Mouse (Mus musculus) layer of hippocampus, postnatal 10 days (tissue): ENCODE results near the gene Mrpl12. TPM values are rescaled to one million over a fixed set of nuclear protein-coding genes. Genes with fewer than 3 reads are reported as not detected.
"Not testable (repeated sequence)": the region's sequence is repeated elsewhere in the genome, so short reads cannot be mapped to it uniquely, and the experiment has no call there.

Experiments
- DNase-seq, 2 experiments: peaks; one replicate each; pipeline ENCODE4 v3.0.0; 2021; ENCODE audit warnings: low spot score in 2 of 2
- total RNA-seq, 2 experiments: library from RNA; stranded (reverse); gene quantifications; 2 replicates each; pipeline ENCODE4 v1.2.3; 2021

The Mrpl12 gene
- total RNA-seq, 2 experiments from 2014 or later, result 76.4 to 82.3 TPM

- no peak for DNase-seq
Measured at GRCm38 (mm10) chr11:120507611-120508289, 23.3 kb downstream of the Mrpl12 start.

GRCm38 (mm10) chr11:120508290-120508870, 24.0 kb downstream of the Mrpl12 start:
- no peak for DNase-seq

- no peak for DNase-seq
Measured at GRCm38 (mm10) chr11:120509940-120510339, 25.5 kb downstream of the Mrpl12 start.

GRCm38 (mm10) chr11:120510375-120511030, 26.1 kb downstream of the Mrpl12 start:
- no peak for DNase-seq

- DNase-seq, result no peak
Measured at GRCm38 (mm10) chr11:120512790-120513453, 28.5 kb downstream of the Mrpl12 start.

GRCm38 (mm10) chr11:120514262-120514661, 29.8 kb downstream of the Mrpl12 start:
- DNase-seq, result not testable (repeated sequence)

GRCm38 (mm10) chr11:120515611-120516010, 31.2 kb downstream of the Mrpl12 start:
- DNase-seq, result peak; percentile 95 to 96

GRCm38 (mm10) chr11:120517147-120517546, 32.7 kb downstream of the Mrpl12 start:
- DNase-seq, result no peak

GRCm38 (mm10) chr11:120518027-120518426, 33.6 kb downstream of the Mrpl12 start:
- DNase-seq, result peak in 1 of 2 experiments; percentile 44

- no peak for DNase-seq
Measured at GRCm38 (mm10) chr11:120518558-120518957, 34.1 kb downstream of the Mrpl12 start.

- no peak for DNase-seq
Measured at GRCm38 (mm10) chr11:120519738-120520137, 35.3 kb downstream of the Mrpl12 start.

GRCm38 (mm10) chr11:120520498-120520897, 36.1 kb downstream of the Mrpl12 start:
- DNase-seq, result no peak

GRCm38 (mm10) chr11:120520967-120521540, 36.6 kb downstream of the Mrpl12 start:
- DNase-seq, result peak; percentile 55 to 62

- no peak for DNase-seq
Measured at GRCm38 (mm10) chr11:120522581-120522980, 38.2 kb downstream of the Mrpl12 start.

- no peak for DNase-seq
Measured at GRCm38 (mm10) chr11:120525959-120526358, 41.5 kb downstream of the Mrpl12 start.

- DNase-seq, result no peak
Measured at GRCm38 (mm10) chr11:120527690-120528354, 43.4 kb downstream of the Mrpl12 start.

GRCm38 (mm10) chr11:120528903-120529302, 44.5 kb downstream of the Mrpl12 start:
- no peak for DNase-seq

GRCm38 (mm10) chr11:120530085-120530964, 45.9 kb downstream of the Mrpl12 start, which contains the start of gene Gcgr:
Gcgr (plus strand) TSS chr11:120530699.
- DNase-seq, result no peak

- no peak for DNase-seq
Measured at GRCm38 (mm10) chr11:120531646-120532045, 47.2 kb downstream of the Mrpl12 start.

GRCm38 (mm10) chr11:120534093-120534492, 49.7 kb downstream of the Mrpl12 start:
- DNase-seq, result no peak
